Mouse (Mus musculus): ENCODE data around the gene Taar7f.

DNA sequence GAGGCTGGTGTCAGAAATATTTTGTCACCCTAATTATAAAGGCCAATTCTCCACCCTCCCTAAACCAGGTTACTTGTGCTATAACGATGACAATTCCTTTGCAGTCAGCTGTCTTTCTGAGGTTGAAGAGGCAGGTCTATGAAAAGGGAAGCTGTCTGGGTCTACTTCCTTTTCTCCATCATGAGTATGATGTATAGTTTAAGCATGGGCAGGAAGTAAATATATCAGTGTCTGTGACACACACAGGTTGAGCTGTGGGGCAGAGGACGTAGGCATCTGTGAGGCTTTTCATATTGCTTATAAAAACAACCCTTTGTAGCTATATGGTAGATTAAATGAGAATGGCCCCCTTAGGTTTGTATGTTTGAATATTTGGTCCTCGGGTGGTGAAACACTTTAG is 9.7 kb downstream of the Taar7f start:
- TF ChIP-seq POLR2A (IDR thresholded peaks at IDR 0.05; ENCODE audit: low read depth, low read length) (no peak), CTCF (IDR thresholded peaks at IDR 0.05; ENCODE audit: borderline replicate concordance, insufficient read depth, low read length) (no peak)
